Mouse (Mus musculus): ENCODE measurements around the gene A630001G21Rik. TPM values are rescaled to one million over a fixed set of nuclear protein-coding genes. Genes with fewer than 3 reads are reported as not detected.

Gene A630001G21Rik
- polyA plus RNA-seq, 1 experiment from 2014 or later, result 2.3 TPM

DNA sequence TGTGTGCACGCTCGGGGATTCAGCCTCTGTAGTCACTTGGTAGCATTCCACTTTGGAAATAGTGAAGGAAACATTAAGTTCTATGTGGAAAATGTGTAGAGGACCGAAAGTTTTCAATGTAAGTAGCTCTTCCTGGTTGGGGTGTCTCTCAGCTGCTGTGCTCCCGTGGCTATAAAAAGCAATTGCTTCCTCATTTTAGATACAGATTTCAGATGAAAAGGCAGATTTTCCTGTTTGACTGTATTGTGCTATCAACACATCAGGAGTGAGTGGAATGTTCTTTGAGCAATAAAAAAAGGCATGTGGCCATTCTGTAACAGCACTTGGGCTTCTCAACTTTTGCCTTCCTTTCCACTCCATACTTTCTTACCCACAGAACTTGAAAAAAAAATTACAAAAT is 30.8 kb upstream of the A630001G21Rik start:
- Histone ChIP-seq H3K9ac (ENCODE audit: low read depth, low read length) (no peak overlapping the region), H3K27me3 (ENCODE audit: control insufficient read depth, insufficient read depth, low read length) (no peaks in the 10 kb centered on the region), H3K36me3 (ENCODE audit: control insufficient read depth, insufficient read depth, low read length) (no peaks in the 10 kb centered on the region), H3K27ac (ENCODE audit: low read depth, low read length) (no peak overlapping the region), H3K4me2 (replicated peaks; ENCODE audit: low read depth, low read length) (no peak overlapping the region), H3K4me3 (ENCODE audit: low read depth, low read length) (no peak overlapping the region), H3K4me1 (replicated peaks; ENCODE audit: control insufficient read depth, insufficient read depth, low read length) (no peaks in the 10 kb centered on the region), H3K9me3 (ENCODE audit: control insufficient read depth, low read length) (no peaks in the 10 kb centered on the region)
- ATAC-seq (ENCODE audit: low FRiP score) (no peak), DNase-seq (ENCODE audit: low spot score) (no peak)
- 78% methylated on average over 4 of the region's 4 CpGs for WGBS

- DNase-seq (ENCODE audit: low spot score), result no peak
- Histone ChIP-seq H3K9me3 (ENCODE audit: control insufficient read depth, low read length) (no peaks in the 10 kb centered on the region), H3K36me3 (ENCODE audit: control insufficient read depth, insufficient read depth, low read length) (no peaks in the 10 kb centered on the region), H3K9ac (ENCODE audit: low read depth, low read length) (no peak overlapping the region), H3K4me1 (replicated peaks; ENCODE audit: control insufficient read depth, insufficient read depth, low read length) (no peaks in the 10 kb centered on the region), H3K27ac (ENCODE audit: low read depth, low read length) (no peak overlapping the region), H3K4me2 (replicated peaks; ENCODE audit: low read depth, low read length) (no peak overlapping the region), H3K4me3 (ENCODE audit: low read depth, low read length) (no peak overlapping the region), H3K27me3 (ENCODE audit: control insufficient read depth, insufficient read depth, low read length) (no peaks in the 10 kb centered on the region)
- 94% methylated on average over 8 of the region's 8 CpGs for WGBS
- no peak for ATAC-seq (ENCODE audit: low FRiP score)
Observed at GRCm38 (mm10) chr1:85804551-85804950, 26.1 kb upstream of the A630001G21Rik start.

DNA sequence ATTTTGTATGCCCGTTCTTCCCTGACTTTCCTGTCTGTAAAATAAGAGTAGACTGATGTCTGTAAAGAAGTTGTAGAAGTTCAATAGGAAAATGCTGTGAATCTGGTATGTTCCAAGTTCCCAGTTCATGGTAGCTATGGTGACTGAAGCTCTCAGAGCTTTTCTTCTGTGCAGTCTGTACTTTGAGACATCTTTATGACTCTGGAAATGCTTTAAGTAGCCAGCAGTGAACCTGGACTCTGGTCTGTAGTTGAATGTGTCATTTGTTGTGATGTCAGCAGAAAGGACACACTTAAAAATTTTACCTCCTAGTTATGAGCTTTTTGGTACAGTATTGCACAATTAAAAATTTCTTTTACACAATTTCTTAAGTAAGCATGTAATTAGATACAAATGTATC is 24.1 kb upstream of the A630001G21Rik start:
- Histone ChIP-seq H3K4me2 (replicated peaks; ENCODE audit: low read depth, low read length) (no peak overlapping the region), H3K4me1 (replicated peaks; ENCODE audit: control insufficient read depth, insufficient read depth, low read length) (no peaks in the 10 kb centered on the region), H3K9ac (ENCODE audit: low read depth, low read length) (no peak overlapping the region), H3K36me3 (ENCODE audit: control insufficient read depth, insufficient read depth, low read length) (no peaks in the 10 kb centered on the region), H3K4me3 (ENCODE audit: low read depth, low read length) (no peak overlapping the region), H3K27me3 (ENCODE audit: control insufficient read depth, insufficient read depth, low read length) (no peaks in the 10 kb centered on the region), H3K27ac (ENCODE audit: low read depth, low read length) (no peak overlapping the region), H3K9me3 (ENCODE audit: control insufficient read depth, low read length) (no peaks in the 10 kb centered on the region)
- 93% methylated on average over 1 of the region's 1 CpGs for WGBS
- DNase-seq (ENCODE audit: low spot score), result no peak
- no peak for ATAC-seq (ENCODE audit: low FRiP score)

- no peaks in the 10 kb centered on the region for H3K9me3 ChIP-seq (ENCODE audit: control insufficient read depth, low read length)
- H3K36me3 ChIP-seq (ENCODE audit: control insufficient read depth, insufficient read depth, low read length), result no peaks in the 10 kb centered on the region
- 79% methylated on average over 1 of the region's 1 CpGs for WGBS
- no peak overlapping the region for H3K4me2 ChIP-seq (replicated peaks; ENCODE audit: low read depth, low read length)
- no peaks in the 10 kb centered on the region for H3K27me3 ChIP-seq (ENCODE audit: control insufficient read depth, insufficient read depth, low read length)
- DNase-seq (ENCODE audit: low spot score), result no peak
- H3K9ac ChIP-seq (ENCODE audit: low read depth, low read length), result no peak overlapping the region
- no peaks in the 10 kb centered on the region for H3K4me1 ChIP-seq (replicated peaks; ENCODE audit: control insufficient read depth, insufficient read depth, low read length)
- no peak overlapping the region for H3K4me3 ChIP-seq (ENCODE audit: low read depth, low read length)
- H3K27ac ChIP-seq (ENCODE audit: low read depth, low read length), result no peak overlapping the region
- ATAC-seq (ENCODE audit: low FRiP score), result no peak
Observed at GRCm38 (mm10) chr1:85799776-85800175, 21.3 kb upstream of the A630001G21Rik start.

- Histone ChIP-seq H3K4me1 (replicated peaks; ENCODE audit: control insufficient read depth, insufficient read depth, low read length) (no peaks in the 10 kb centered on the region), H3K27ac (ENCODE audit: low read depth, low read length) (no peak overlapping the region), H3K4me2 (replicated peaks; ENCODE audit: low read depth, low read length) (no peak overlapping the region), H3K36me3 (ENCODE audit: control insufficient read depth, insufficient read depth, low read length) (no peaks in the 10 kb centered on the region), H3K4me3 (ENCODE audit: low read depth, low read length) (no peak overlapping the region), H3K9me3 (ENCODE audit: control insufficient read depth, low read length) (no peaks in the 10 kb centered on the region), H3K27me3 (ENCODE audit: control insufficient read depth, insufficient read depth, low read length) (no peaks in the 10 kb centered on the region), H3K9ac (ENCODE audit: low read depth, low read length) (no peak overlapping the region)
- DNase-seq (ENCODE audit: low spot score), result no peak
- no peak for ATAC-seq (ENCODE audit: low FRiP score)
- WGBS, result 55% methylated on average over 3 of the region's 3 CpGs
Observed at GRCm38 (mm10) chr1:85795196-85795595, 16.8 kb upstream of the A630001G21Rik start.

GRCm38 (mm10) chr1:85794106-85794771 is 15.8 kb upstream of the A630001G21Rik start:
- peak; percentile 71 for DNase-seq (ENCODE audit: low spot score)
- Histone ChIP-seq H3K9ac (ENCODE audit: low read depth, low read length) (peak overlapping the region; percentile 96), H3K27me3 (ENCODE audit: control insufficient read depth, insufficient read depth, low read length) (no peaks in the 10 kb centered on the region), H3K9me3 (ENCODE audit: control insufficient read depth, low read length) (no peaks in the 10 kb centered on the region), H3K4me3 (ENCODE audit: low read depth, low read length) (peak overlapping the region; percentile 97), H3K4me1 (replicated peaks; ENCODE audit: control insufficient read depth, insufficient read depth, low read length) (no peaks in the 10 kb centered on the region), H3K4me2 (replicated peaks; ENCODE audit: low read depth, low read length) (peak overlapping the region; percentile 67), H3K36me3 (ENCODE audit: control insufficient read depth, insufficient read depth, low read length) (no peaks in the 10 kb centered on the region), H3K27ac (ENCODE audit: low read depth, low read length) (peak overlapping the region; percentile 95)
- WGBS, result under 1% methylated on average over 38 of the region's 38 CpGs
- ATAC-seq (ENCODE audit: low FRiP score), result peak; percentile 31; the same call in 1 of the 2 replicates

- under 1% methylated on average over 78 of the region's 118 CpGs for WGBS
- Histone ChIP-seq H3K4me1 (replicated peaks; ENCODE audit: control insufficient read depth, insufficient read depth, low read length) (no peaks in the 10 kb centered on the region), H3K9ac (ENCODE audit: low read depth, low read length) (peak within 1 kb of the TSS; percentile 96), H3K27me3 (ENCODE audit: control insufficient read depth, insufficient read depth, low read length) (no peaks in the 10 kb centered on the region), H3K4me3 (ENCODE audit: low read depth, low read length) (peak within 1 kb of the TSS; percentile 97), H3K9me3 (ENCODE audit: control insufficient read depth, low read length) (no peaks in the 10 kb centered on the region), H3K27ac (ENCODE audit: low read depth, low read length) (peak within 1 kb of the TSS; percentile 95), H3K4me2 (replicated peaks; ENCODE audit: low read depth, low read length) (peak within 1 kb of the TSS; percentile 67), H3K36me3 (ENCODE audit: control insufficient read depth, insufficient read depth, low read length) (no peaks in the 10 kb centered on the region)
- peak; percentile 94 for DNase-seq (ENCODE audit: low spot score)
- ATAC-seq (ENCODE audit: low FRiP score), result peak; percentile 94
Observed at GRCm38 (mm10) chr1:85793208-85794105, 15.0 kb upstream of the A630001G21Rik start, which contains the start of gene Cab39. Gene Cab39 (plus strand): TSS chr1:85793441.

GRCm38 (mm10) chr1:85791476-85791875 is 13.0 kb upstream of the A630001G21Rik start:
- Histone ChIP-seq H3K27me3 (ENCODE audit: control insufficient read depth, insufficient read depth, low read length) (no peaks in the 10 kb centered on the region), H3K27ac (ENCODE audit: low read depth, low read length) (no peak overlapping the region), H3K9ac (ENCODE audit: low read depth, low read length) (no peak overlapping the region), H3K4me2 (replicated peaks; ENCODE audit: low read depth, low read length) (no peak overlapping the region), H3K36me3 (ENCODE audit: control insufficient read depth, insufficient read depth, low read length) (no peaks in the 10 kb centered on the region), H3K9me3 (ENCODE audit: control insufficient read depth, low read length) (no peaks in the 10 kb centered on the region), H3K4me1 (replicated peaks; ENCODE audit: control insufficient read depth, insufficient read depth, low read length) (no peaks in the 10 kb centered on the region), H3K4me3 (ENCODE audit: low read depth, low read length) (no peak overlapping the region)
- 89% methylated on average over 3 of the region's 3 CpGs for WGBS
- no peak for DNase-seq (ENCODE audit: low spot score)
- no peak for ATAC-seq (ENCODE audit: low FRiP score)

Measured in hindbrain, embryonic 11.5 days (tissue).